Mouse (Mus musculus) erythroblast, embryonic 14.5 days (primary cell): ENCODE results near the gene Gm10577. TPM values are rescaled to one million over a fixed set of nuclear protein-coding genes. Genes with fewer than 3 reads are reported as not detected.
A peak's percentile ranks its signal among the peaks of the same experiment; 100 is the strongest.

ENCODE experiments used
- H3K27me3 ChIP-seq: 2 replicates; pipeline ENCODE4 v1.6.1; 2012; ENCODE audit warnings: inconsistent platforms; ENCODE audit not compliant: control insufficient read depth
- H3K36me3 ChIP-seq: 2 replicates; pipeline ENCODE4 v1.6.1; 2012; ENCODE audit warnings: mild to moderate bottlenecking, inconsistent platforms; ENCODE audit not compliant: control insufficient read depth
- H3K4me1 ChIP-seq: 2 replicates; pipeline ENCODE4 v1.6.1; 2012; ENCODE audit warnings: inconsistent platforms; ENCODE audit not compliant: control insufficient read depth
- H3K4me3 ChIP-seq: replicated peaks from 2 replicates; pipeline ENCODE3; 2012; ENCODE audit warnings: moderate library complexity, mild to moderate bottlenecking, inconsistent platforms
- H3K9me3 ChIP-seq: 2 replicates; pipeline ENCODE4 v1.6.1; 2012; ENCODE audit warnings: low read length, inconsistent platforms, mixed read lengths; ENCODE audit not compliant: control insufficient read depth
- GATA1 ChIP-seq: IDR thresholded peaks from 2 replicates; pipeline ENCODE4 v1.6.1; 2012; ENCODE audit warnings: low read length, inconsistent platforms, mixed read lengths
- TAL1 ChIP-seq: IDR thresholded peaks from 3 replicates; pipeline ENCODE4 v1.6.1; 2012; ENCODE audit warnings: low read length, inconsistent platforms, mixed read lengths
- polyA plus RNA-seq: library from polyadenylated mRNA; stranded (reverse); fragments of >175 nt; gene quantifications from 2 replicates; pipeline ENCODE4 v1.2.3, GENCODE M21; 2012

The Gm10577 gene
- polyA plus RNA-seq, 1 experiment: not detected

DNA sequence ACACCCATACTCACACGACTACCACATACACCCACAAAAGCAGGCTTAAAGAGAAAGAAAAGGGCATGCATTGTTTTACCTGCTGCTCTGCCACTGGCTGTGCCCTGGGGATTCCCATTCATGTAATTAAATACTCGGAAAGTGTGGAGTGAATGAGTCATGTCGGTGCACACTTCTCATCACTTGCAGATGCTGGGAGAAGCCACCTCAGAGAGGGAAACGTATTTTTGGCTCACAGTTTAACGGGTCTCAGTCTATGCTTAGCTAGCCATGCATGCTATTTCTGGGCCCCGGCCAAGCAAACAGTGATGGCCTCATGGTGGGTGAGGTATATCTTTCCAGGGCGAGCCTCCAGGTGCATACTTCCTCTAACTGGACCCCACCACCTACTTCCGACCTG, 21.6 kb downstream of the Gm10577 start:
- H3K9me3 ChIP-seq: no peaks in the 10 kb centered on the region
- peaks cover 57% of the 10 kb centered on the region for H3K36me3 ChIP-seq
- no peaks in the 10 kb centered on the region for H3K27me3 ChIP-seq
- H3K4me3 ChIP-seq: no peak overlapping the region
- TF ChIP-seq TAL1 (no peak), GATA1 (no peak)
- H3K4me1 ChIP-seq: peaks cover 48% of the 10 kb centered on the region

DNA sequence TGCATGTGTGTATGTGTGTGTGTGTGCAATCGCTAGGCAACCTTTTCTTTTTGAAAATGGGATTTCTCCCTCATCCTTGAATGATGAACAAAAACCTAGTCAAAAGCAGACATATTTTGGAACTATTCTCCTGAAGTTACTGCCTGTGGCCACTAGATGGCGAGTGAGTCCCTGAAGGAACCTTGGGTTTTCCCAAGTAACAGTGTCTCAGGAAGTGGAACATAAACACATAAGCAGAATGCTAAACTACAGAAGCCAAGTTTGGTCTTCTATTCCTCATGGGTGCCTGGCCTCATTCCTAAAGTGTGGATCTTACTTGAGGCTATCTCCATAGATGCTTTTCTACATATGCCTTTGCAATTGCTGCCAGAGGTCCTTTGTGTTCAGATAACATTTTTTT, 22.4 kb downstream of the Gm10577 start:
- TF ChIP-seq TAL1 (no peak), GATA1 (no peak)
- Histone ChIP-seq H3K4me3 (no peak overlapping the region), H3K36me3 (peaks cover 49% of the 10 kb centered on the region), H3K4me1 (peaks cover 55% of the 10 kb centered on the region), H3K9me3 (no peaks in the 10 kb centered on the region), H3K27me3 (no peaks in the 10 kb centered on the region)

DNA sequence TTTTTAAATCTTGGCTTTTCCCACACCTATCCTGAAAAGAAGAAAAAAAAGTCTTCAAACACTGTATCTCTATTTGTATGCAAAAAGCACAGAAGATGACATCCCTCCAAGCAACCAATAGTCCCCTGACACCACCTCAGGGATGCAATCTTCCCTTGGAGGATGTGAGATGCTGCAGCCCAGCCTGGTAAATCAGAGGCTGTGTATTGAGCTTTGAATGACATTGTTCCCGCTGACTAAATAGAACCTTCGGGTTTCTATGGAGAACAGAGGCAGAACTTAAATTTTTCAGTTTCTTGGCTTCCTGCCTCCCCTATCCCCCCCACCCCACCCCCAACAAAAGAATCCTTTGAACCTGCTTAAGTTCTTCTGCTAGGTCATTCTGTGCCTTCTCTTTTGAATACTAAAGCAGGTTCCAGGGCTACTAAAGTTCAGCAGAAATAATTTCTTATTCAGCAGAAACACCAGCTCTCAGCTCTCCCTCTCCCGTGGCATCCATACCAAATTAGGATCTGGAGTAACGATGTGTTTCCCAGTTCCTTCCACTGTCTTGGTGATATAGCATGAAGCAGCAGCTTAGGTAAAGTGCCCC, 24.3 kb downstream of the Gm10577 start:
- Histone ChIP-seq H3K4me1 (peaks cover 73% of the 10 kb centered on the region), H3K4me3 (peak overlapping the region; percentile 81), H3K36me3 (peaks cover 37% of the 10 kb centered on the region)

DNA sequence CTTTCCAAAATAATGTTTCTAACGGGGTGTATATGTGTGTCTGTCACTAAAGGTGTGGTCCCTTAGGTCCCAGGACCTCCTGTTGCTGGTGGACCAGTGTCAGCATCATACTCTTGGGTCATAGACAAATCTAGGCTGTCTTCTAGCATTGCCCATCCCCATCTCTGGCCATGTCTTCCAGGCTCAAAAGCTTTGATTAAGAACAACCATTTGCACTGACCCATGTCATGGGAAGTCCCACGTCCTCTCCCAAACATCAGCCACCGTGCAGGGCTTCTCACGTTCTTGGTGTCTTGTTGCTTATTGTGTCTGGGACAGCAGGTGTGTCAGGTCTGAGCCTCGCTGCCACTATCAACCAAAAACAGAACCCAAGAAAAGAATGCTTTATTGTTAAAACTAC, 24.9 kb downstream of the Gm10577 start:
- Histone ChIP-seq H3K9me3 (no peaks in the 10 kb centered on the region), H3K4me1 (peaks cover 78% of the 10 kb centered on the region), H3K4me3 (peak overlapping the region; percentile 81), H3K36me3 (peaks cover 35% of the 10 kb centered on the region), H3K27me3 (no peaks in the 10 kb centered on the region)
- TF ChIP-seq TAL1 (no peak), GATA1 (no peak)

More for the DNA sequence above, 24.3 kb downstream of the Gm10577 start:
- Histone ChIP-seq H3K9me3 (no peaks in the 10 kb centered on the region), H3K27me3 (no peaks in the 10 kb centered on the region)
- TF ChIP-seq GATA1 (no peak), TAL1 (no peak)

DNA sequence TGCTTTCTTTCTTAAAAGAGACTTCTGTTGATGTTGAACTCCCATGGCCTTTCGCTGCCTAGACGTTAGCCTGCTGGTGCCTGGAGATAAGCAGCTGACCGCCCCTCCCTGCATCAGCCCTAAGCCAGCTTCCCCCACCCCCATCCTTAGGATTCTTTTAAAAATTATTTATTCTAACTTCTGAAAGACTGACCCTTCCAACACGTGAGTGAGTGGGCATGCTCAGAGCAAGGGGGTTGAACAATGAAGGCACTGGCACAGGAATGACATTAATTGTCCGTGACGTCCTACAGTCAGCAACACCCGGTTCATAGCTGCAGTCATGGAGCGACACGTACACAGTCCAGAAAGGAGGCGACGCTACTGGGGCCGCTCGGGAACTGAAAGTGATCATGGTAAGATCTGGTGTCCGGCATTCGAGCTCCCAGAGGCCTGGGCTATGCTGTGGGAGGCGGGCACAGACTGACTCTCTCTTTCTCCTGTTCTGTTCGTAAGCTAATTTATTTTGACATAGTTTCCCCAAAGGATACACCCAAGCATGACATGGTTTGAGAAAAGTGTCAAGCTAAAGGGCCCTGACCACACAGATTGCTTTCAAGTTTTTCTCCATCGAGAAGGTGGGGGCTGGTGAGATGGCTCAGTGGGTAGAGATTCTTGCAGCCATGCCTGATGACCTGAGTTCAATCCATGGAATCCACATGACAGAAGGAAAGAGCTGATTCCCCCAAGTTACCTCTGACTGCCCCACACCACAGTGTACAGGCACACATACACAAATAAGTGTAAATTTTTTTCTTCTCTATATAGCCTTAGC, 25.8 kb downstream of the Gm10577 start:
- Histone ChIP-seq H3K27me3 (no peaks in the 10 kb centered on the region), H3K4me1 (peaks cover 84% of the 10 kb centered on the region), H3K36me3 (peaks cover 29% of the 10 kb centered on the region), H3K4me3 (peak overlapping the region; percentile 81), H3K9me3 (no peaks in the 10 kb centered on the region)
- TF ChIP-seq TAL1 (peak; percentile 74), GATA1 (peak; percentile 84)

DNA sequence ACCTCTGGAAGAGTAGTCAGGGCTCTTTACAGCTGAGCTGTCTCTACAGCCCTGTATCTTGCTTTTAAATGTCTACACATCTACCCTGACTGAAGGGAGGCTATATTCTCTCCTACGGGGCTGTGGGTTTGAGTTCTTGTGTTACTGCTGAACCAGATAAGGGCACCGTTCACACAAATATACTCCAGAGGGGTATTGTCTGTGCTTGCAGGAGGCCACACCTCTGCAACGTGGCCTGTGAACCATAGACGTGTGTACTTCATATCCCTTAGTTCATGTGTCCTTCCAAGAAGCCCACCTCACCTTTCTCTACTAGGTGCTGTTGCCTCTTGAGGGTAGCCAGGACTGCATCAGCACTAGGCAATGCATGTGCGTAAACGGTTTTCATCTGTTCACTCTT, 28.4 kb downstream of the Gm10577 start:
- H3K36me3 ChIP-seq: peaks cover 18% of the 10 kb centered on the region
- H3K4me1 ChIP-seq: peaks cover 74% of the 10 kb centered on the region
- no peaks in the 10 kb centered on the region for H3K27me3 ChIP-seq
- TF ChIP-seq GATA1: no peak
- no peaks in the 10 kb centered on the region for H3K9me3 ChIP-seq
- no peak overlapping the region for H3K4me3 ChIP-seq

DNA sequence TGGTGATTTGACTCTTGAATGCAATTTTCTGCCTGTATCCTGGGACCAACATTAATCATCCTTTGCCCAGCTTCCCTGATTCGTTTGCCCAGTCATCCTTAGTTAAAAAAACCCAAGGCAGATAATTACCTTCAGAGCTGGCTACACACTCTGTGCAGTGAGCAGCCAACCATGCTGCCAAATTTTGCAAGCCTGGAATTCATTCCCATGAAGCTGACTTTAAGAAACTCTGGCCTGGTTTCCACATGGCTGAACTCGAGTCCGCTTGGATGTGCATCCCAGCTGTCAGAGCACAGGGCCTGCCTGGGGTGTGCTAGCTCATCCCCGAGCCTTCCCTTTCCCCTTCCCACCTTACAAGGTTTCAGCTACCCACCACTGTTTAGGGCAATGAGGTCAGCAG, 29.5 kb downstream of the Gm10577 start:
- H3K4me3 ChIP-seq: no peak overlapping the region
- H3K36me3 ChIP-seq: peaks cover 10% of the 10 kb centered on the region
- H3K27me3 ChIP-seq: no peaks in the 10 kb centered on the region
- H3K9me3 ChIP-seq: no peaks in the 10 kb centered on the region
- TF ChIP-seq GATA1 (no peak), TAL1 (no peak)
- H3K4me1 ChIP-seq: peaks cover 63% of the 10 kb centered on the region

DNA sequence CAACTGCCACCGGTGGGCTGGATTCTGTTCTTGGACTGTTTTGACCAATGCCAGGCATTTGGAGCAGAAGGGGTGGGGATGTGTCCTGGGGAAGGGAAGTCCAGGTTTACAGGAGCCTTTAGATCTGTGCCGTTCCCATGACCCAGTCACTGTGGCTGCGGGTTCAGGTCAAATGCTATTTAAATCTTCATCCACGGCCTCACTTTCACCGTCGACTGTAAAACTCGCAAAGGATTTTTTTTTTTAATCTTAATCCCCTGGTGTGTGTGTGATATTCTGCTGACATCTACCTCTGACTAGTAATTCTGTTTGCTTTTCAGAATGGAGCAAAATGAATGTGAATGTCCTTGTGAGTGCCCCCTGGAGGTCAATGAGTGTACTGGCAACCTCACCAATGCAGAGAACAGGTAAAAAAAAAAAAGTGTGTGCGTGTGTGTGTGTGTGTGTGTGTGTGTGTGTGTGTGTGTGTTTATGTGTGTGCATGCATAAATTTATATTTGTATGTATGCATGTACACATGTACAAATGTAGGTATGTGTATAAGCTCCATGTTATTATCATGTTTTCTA, 32.2 kb downstream of the Gm10577 start:
- Histone ChIP-seq H3K36me3 (peaks cover 5% of the 10 kb centered on the region; the same call in 1 of the 2 replicates), H3K4me3 (no peak overlapping the region), H3K9me3 (no peaks in the 10 kb centered on the region), H3K4me1 (peaks cover 39% of the 10 kb centered on the region), H3K27me3 (peaks cover 2% of the 10 kb centered on the region; the same call in 1 of the 2 replicates)
- TF ChIP-seq TAL1 (no peak), GATA1 (no peak)

DNA sequence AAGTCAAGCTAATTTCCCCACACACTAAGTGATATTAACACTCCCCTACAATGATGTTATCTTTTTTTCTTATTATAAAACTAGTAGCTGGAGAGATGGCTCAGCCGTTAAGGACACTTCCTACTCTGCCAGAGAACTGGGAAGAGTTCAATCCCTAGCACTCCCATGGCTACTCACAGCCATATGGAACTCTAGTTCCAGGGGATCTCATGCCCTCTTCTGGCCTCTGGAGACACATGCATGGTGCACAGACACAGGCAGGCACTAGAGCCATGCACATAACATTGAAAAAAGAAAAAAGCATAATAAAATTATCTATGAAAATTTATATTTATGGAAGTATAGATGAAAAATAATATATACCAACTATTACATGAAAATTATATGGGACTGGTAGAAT, 33.3 kb downstream of the Gm10577 start:
- TF ChIP-seq GATA1 (no peak), TAL1 (no peak)
- H3K27me3 ChIP-seq: peaks cover 2% of the 10 kb centered on the region; the same call in 1 of the 2 replicates

More for the DNA sequence above, 33.3 kb downstream of the Gm10577 start:
- Histone ChIP-seq H3K36me3 (no peaks in the 10 kb centered on the region; the same call in 1 of the 2 replicates), H3K9me3 (no peaks in the 10 kb centered on the region), H3K4me3 (no peak overlapping the region), H3K4me1 (peaks cover 28% of the 10 kb centered on the region)
